Mouse (Mus musculus): ENCODE results near the gene Gm11639. TPM values are rescaled to one million over a fixed set of nuclear protein-coding genes. Genes with fewer than 3 reads are reported as not detected.

The Gm11639 gene
- polyA plus RNA-seq, 1 experiment from 2014 or later: not detected

DNA sequence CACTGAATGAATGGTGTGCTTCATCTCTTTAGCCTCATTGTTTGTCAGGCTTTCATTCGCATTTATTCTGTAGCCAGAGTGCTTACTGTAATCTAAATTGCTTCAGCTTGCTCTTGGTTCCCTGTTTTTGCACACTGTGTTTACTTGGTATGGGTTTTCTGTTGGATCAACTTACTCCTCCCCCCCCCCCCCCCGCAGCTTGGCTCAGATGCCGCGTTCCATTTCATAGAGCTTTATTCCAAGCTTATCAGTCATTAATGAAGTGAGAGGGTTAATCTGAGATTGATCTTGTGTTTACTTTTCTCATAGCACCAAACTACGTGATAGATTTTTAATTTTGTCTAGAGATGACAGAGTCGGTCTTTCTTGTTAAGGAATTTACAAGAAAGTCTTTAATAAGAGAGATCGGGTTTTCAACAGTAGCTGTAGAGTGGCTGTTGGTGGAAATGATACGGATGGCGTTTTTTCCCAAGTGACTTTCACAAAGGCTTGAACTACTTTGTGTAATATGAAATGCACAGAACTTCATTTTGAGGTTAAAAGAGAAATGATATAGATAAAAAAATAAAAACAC, 59.6 kb downstream of the Gm11639 start:
- H3K36me3 ChIP-seq (ENCODE audit: poor library complexity, severe bottlenecking): no peaks in the 10 kb centered on the region
- no peak overlapping the region for H3K27ac ChIP-seq
- no peaks in the 10 kb centered on the region for H3K9me3 ChIP-seq (replicated peaks)
- no peak overlapping the region for H3K4me3 ChIP-seq
- H3K4me1 ChIP-seq: no peaks in the 10 kb centered on the region
- no peaks in the 10 kb centered on the region for H3K27me3 ChIP-seq
- H3K4me2 ChIP-seq: no peak overlapping the region
- no peak overlapping the region for H3K9ac ChIP-seq
- 90% methylated on average over 9 of the region's 9 CpGs for WGBS
- no peak for ATAC-seq

DNA sequence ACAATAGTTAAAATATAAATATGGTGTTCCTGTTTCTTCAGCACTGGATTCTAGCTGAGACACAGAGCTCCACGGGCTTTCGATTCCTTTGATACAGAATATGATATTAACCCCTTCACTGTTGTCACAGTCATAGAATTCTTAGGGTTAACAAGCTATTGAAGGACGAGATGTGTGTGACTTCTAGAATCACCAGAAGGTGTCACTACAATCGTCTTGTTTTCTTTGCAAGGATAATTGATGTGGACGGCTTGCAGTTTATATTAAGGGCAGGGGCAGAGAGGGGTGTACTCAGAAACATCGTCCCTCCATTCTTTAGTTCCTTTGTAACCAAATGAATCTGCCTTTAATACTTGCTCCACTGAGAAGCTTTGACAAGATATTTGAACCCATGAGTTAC, 80.3 kb downstream of the Gm11639 start:
- no peaks in the 10 kb centered on the region for H3K36me3 ChIP-seq (ENCODE audit: poor library complexity, severe bottlenecking)
- no peaks in the 10 kb centered on the region for H3K4me1 ChIP-seq
- WGBS: 40% methylated on average over 6 of the region's 6 CpGs
- H3K4me2 ChIP-seq: no peak overlapping the region
- H3K4me3 ChIP-seq: no peak overlapping the region
- H3K9ac ChIP-seq: no peak overlapping the region
- H3K27ac ChIP-seq: no peak overlapping the region
- ATAC-seq: no peak
- H3K9me3 ChIP-seq (replicated peaks): no peaks in the 10 kb centered on the region
- H3K27me3 ChIP-seq: no peaks in the 10 kb centered on the region

DNA sequence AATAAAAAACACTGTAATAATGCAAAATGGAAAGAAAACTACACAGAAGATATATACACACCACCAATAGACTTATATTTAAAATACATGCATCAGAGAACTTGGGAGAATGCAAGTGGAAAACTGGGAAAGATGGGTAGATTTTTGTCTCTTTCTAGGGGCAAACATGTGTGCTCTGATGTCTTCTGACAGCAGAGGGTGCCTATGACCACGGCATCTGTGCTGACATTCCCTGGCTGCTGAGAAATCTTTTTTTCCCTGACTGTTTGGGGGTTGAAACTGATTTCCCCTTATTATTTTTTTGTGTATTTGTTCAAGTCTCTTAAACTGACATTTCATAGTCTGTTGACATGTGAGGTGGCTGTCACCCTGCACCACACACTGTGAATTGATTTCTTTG, 81.6 kb downstream of the Gm11639 start:
- Histone ChIP-seq H3K36me3 (ENCODE audit: poor library complexity, severe bottlenecking) (no peaks in the 10 kb centered on the region), H3K9me3 (replicated peaks) (no peaks in the 10 kb centered on the region), H3K27me3 (no peaks in the 10 kb centered on the region), H3K27ac (no peak overlapping the region), H3K4me1 (no peaks in the 10 kb centered on the region), H3K9ac (no peak overlapping the region), H3K4me2 (no peak overlapping the region), H3K4me3 (no peak overlapping the region)
- 39% methylated on average over 1 of the region's 1 CpGs for WGBS
- ATAC-seq: no peak

DNA sequence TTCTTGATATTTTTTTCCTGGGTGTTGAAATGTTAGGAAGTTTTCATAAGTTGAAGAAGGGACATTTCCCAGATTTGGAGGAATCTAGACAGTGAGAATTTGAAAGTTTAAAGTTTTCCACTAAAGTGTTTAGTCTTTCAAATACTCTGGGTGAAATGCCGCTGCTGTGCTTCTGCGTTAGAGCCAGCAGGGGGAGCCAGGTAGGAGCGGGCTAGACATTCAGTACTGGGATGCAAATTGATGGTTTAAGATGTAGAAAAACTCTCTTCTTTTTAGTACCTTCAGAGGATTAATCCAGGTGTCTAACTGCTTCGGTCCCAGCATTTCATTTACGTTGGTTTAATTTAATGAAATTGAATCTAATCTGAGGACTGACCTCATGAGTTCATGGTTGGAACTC, 82.6 kb downstream of the Gm11639 start:
- WGBS: 8% methylated on average over 5 of the region's 5 CpGs
- Histone ChIP-seq H3K4me3 (no peak overlapping the region), H3K4me2 (no peak overlapping the region), H3K4me1 (no peaks in the 10 kb centered on the region), H3K9ac (no peak overlapping the region), H3K27ac (no peak overlapping the region), H3K9me3 (replicated peaks) (no peaks in the 10 kb centered on the region), H3K27me3 (no peaks in the 10 kb centered on the region), H3K36me3 (ENCODE audit: poor library complexity, severe bottlenecking) (no peaks in the 10 kb centered on the region)
- ATAC-seq: no peak

DNA sequence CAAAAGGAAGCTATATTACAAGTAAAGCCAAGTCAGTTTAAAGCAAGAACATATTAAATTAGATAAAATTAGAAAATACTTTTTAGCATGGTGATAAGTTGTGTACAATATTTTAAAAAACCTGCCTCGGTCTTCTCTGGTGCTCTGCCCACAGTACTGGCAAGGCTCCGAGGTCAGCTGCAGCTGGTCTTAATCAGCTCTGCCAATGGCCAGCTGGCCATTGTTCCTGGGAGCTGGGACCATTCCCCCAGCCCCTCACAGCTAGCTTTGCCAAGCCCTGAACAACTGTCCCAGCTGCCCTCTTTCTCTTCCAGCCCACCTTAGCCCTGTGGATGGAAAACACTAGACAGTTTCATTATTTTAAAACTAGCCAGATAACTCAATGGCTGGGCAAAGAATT, 93.3 kb downstream of the Gm11639 start:
- no peak overlapping the region for H3K4me3 ChIP-seq
- H3K27ac ChIP-seq: no peak overlapping the region
- H3K9me3 ChIP-seq (replicated peaks): no peaks in the 10 kb centered on the region
- no peaks in the 10 kb centered on the region for H3K27me3 ChIP-seq
- no peaks in the 10 kb centered on the region for H3K36me3 ChIP-seq (ENCODE audit: poor library complexity, severe bottlenecking)
- H3K4me2 ChIP-seq: no peak overlapping the region
- H3K4me1 ChIP-seq: no peaks in the 10 kb centered on the region
- 72% methylated on average over 2 of the region's 2 CpGs for WGBS
- ATAC-seq: no peak
- H3K9ac ChIP-seq: no peak overlapping the region

DNA sequence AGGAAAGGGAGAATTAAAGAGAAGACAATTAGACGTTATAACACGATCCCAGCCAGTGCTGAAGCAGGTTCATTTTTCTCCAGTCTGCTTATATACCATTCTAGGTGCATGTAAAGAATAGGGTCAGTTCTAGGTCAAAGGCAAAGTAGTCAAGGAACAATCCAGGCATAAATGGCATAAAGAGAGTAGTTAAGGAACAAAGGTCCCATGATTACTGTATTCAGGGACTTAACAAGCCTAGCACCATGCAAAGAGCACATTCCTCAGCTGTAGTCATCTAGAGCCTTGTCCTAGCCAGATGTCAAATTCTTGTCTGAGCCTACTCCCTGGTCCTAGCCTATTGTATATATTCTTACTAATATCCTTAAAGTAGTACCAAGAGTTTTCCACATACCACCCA, 259.2 kb downstream of the Gm11639 start:
- Histone ChIP-seq H3K27me3 (no peaks in the 10 kb centered on the region), H3K9me3 (replicated peaks) (no peaks in the 10 kb centered on the region), H3K4me1 (no peaks in the 10 kb centered on the region), H3K4me3 (no peak overlapping the region), H3K9ac (no peak overlapping the region), H3K36me3 (ENCODE audit: poor library complexity, severe bottlenecking) (no peaks in the 10 kb centered on the region), H3K4me2 (no peak overlapping the region), H3K27ac (no peak overlapping the region)
- 77% methylated on average over 2 of the region's 2 CpGs for WGBS
- ATAC-seq: no peak

DNA sequence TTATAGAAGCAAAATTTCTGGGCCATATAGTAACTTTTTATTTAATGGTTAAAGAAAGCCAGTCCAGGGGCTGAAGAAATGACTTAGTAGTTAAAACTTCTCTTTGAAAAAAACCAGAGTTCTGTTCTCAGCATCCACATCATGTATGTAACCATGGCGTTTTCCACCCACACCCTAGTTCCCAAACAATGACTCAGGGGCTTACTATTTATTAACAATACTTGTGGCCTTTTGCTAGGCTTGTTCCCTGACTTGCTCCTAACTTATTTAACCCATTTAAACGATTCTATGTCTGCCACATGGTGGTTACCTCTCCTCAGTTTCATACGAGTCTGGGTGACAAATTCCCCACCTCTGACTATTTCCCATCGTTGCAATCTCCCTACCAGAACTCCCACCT, 266.8 kb downstream of the Gm11639 start:
- whole genome bisulfite sequencing: 76% methylated on average over 4 of the region's 4 CpGs
- Histone ChIP-seq H3K4me1 (no peaks in the 10 kb centered on the region), H3K27ac (no peak overlapping the region), H3K27me3 (no peaks in the 10 kb centered on the region), H3K9me3 (replicated peaks) (no peaks in the 10 kb centered on the region), H3K4me3 (no peak overlapping the region), H3K4me2 (no peak overlapping the region), H3K36me3 (ENCODE audit: poor library complexity, severe bottlenecking) (no peaks in the 10 kb centered on the region), H3K9ac (no peak overlapping the region)
- ATAC-seq: no peak

DNA sequence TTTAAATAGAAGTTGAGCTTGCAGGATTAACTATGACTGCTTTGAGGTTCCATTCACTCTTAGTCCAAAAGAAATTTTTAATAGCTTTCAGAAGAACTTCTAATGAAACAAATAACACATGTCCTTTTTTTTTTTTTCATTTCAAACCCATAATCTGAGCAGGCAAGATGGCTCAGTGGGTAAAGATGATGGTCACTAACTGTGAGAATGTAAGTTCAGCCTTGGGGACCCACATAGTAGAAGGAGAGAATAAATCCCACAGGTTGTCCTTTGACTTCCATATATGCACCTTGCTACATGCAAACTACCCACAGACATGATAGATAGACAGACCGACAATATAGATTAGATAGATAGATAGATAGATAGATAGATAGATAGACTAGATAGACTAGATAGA, 282.4 kb downstream of the Gm11639 start:
- Histone ChIP-seq H3K9me3 (replicated peaks) (no peaks in the 10 kb centered on the region), H3K27me3 (no peaks in the 10 kb centered on the region), H3K4me1 (peaks cover 6% of the 10 kb centered on the region; the same call in 1 of the 2 replicates), H3K4me3 (no peak overlapping the region), H3K27ac (no peak overlapping the region), H3K4me2 (no peak overlapping the region), H3K9ac (no peak overlapping the region), H3K36me3 (ENCODE audit: poor library complexity, severe bottlenecking) (no peaks in the 10 kb centered on the region)
- WGBS: 92% methylated on average over 1 of the region's 1 CpGs
- no peak for ATAC-seq

DNA sequence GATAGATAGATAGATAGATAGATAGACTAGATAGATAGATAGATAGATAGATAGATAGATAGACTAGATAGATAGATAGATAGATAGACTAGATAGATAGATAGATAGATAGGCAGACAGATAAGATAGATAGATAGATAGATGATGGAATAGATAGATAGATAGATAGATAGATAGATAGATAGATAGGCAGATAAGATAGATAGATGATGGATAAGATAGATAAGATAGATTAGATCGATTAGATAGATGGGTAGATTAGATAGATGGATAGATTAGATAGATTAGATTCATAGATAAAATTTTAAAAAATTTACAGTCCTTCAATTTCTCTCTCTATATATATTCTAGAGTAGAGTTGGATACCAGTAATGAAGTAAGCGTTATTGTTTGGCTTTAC, 282.9 kb downstream of the Gm11639 start:
- H3K9me3 ChIP-seq (replicated peaks): no peaks in the 10 kb centered on the region
- ATAC-seq: no peak
- no peak overlapping the region for H3K4me3 ChIP-seq
- H3K4me2 ChIP-seq: no peak overlapping the region
- 89% methylated on average over 2 of the region's 2 CpGs for WGBS
- no peaks in the 10 kb centered on the region for H3K36me3 ChIP-seq (ENCODE audit: poor library complexity, severe bottlenecking)
- no peaks in the 10 kb centered on the region for H3K27me3 ChIP-seq
- no peak overlapping the region for H3K27ac ChIP-seq
- H3K9ac ChIP-seq: no peak overlapping the region
- H3K4me1 ChIP-seq: peaks cover 6% of the 10 kb centered on the region; the same call in 1 of the 2 replicates

DNA sequence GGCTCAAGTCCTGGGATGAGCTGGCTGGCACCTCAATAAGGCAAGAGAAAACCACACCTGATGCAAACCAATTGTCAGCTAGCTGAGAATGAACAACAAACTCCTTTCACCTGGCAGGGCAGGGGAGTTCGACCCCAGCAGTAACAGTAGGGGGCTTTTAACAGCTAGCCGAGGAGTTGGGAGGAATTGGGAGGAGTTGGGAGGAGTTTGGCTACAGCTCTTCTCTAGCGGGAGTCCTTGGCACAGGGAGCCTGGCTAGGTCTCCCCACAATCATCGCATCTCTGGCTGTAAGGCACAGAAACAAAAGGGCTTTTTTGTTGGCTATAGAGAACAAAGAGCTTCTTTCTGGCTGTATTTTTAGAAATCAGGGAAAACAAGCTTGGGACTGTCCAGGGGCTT, 285.8 kb downstream of the Gm11639 start:
- H3K27me3 ChIP-seq: no peaks in the 10 kb centered on the region
- H3K4me2 ChIP-seq: no peak overlapping the region
- H3K9me3 ChIP-seq (replicated peaks): no peaks in the 10 kb centered on the region
- no peak overlapping the region for H3K27ac ChIP-seq
- no peak for ATAC-seq
- H3K9ac ChIP-seq: no peak overlapping the region
- no peak overlapping the region for H3K4me3 ChIP-seq
- 1% methylated on average over 4 of the region's 4 CpGs for WGBS
- H3K4me1 ChIP-seq: peaks cover 6% of the 10 kb centered on the region; the same call in 1 of the 2 replicates
- H3K36me3 ChIP-seq (ENCODE audit: poor library complexity, severe bottlenecking): no peaks in the 10 kb centered on the region

DNA sequence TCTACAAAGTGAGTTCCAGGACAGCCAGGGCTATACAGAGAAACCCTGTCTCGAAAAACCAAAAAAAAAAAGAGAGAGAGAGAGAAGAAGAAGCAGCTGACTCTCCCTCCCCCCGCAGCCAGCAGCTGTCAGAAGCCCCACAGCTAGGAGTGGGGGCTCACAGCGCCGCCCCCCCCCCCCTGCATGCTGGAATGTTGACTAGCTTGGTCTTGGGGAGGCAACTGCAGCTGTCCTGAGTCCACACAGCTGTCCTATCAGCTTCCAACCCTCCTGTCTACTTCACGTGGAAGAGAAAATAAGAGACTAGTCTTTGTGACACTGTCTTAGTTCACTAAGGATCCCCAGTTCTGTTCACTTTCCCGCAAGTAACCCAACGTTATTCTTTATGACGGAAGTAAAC, 287.0 kb downstream of the Gm11639 start:
- ATAC-seq: no peak
- no peaks in the 10 kb centered on the region for H3K9me3 ChIP-seq (replicated peaks)
- H3K9ac ChIP-seq: no peak overlapping the region
- peaks cover 6% of the 10 kb centered on the region; the same call in 1 of the 2 replicates for H3K4me1 ChIP-seq
- no peaks in the 10 kb centered on the region for H3K36me3 ChIP-seq (ENCODE audit: poor library complexity, severe bottlenecking)
- no peaks in the 10 kb centered on the region for H3K27me3 ChIP-seq
- H3K4me3 ChIP-seq: no peak overlapping the region
- WGBS: 88% methylated on average over 5 of the region's 8 CpGs
- no peak overlapping the region for H3K27ac ChIP-seq
- H3K4me2 ChIP-seq: no peak overlapping the region

DNA sequence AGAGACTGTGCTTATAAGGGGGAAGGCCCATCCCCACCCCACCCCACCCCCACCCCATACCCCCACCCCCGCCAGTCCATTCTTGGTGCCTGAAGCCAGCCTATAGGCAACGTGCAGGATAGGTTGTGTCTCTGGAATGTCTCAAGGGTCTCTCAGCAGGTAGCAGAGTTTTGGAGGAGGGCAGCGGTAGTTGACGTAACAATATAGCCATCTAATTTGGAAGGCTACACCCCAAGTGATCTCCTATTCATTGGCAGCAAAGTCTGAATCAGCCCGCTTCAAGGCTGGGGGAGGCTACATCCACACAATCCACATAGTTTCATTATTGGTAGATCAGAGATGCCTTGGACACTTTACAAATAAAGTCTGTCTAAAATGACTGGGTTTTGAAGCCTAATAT, 292.5 kb downstream of the Gm11639 start:
- H3K27ac ChIP-seq: no peak overlapping the region
- no peaks in the 10 kb centered on the region for H3K36me3 ChIP-seq (ENCODE audit: poor library complexity, severe bottlenecking)
- H3K4me3 ChIP-seq: no peak overlapping the region
- no peak overlapping the region for H3K9ac ChIP-seq
- no peak for ATAC-seq
- no peaks in the 10 kb centered on the region for H3K27me3 ChIP-seq
- no peaks in the 10 kb centered on the region for H3K9me3 ChIP-seq (replicated peaks)
- WGBS: 63% methylated on average over 5 of the region's 5 CpGs
- H3K4me1 ChIP-seq: no peaks in the 10 kb centered on the region
- H3K4me2 ChIP-seq: no peak overlapping the region

DNA sequence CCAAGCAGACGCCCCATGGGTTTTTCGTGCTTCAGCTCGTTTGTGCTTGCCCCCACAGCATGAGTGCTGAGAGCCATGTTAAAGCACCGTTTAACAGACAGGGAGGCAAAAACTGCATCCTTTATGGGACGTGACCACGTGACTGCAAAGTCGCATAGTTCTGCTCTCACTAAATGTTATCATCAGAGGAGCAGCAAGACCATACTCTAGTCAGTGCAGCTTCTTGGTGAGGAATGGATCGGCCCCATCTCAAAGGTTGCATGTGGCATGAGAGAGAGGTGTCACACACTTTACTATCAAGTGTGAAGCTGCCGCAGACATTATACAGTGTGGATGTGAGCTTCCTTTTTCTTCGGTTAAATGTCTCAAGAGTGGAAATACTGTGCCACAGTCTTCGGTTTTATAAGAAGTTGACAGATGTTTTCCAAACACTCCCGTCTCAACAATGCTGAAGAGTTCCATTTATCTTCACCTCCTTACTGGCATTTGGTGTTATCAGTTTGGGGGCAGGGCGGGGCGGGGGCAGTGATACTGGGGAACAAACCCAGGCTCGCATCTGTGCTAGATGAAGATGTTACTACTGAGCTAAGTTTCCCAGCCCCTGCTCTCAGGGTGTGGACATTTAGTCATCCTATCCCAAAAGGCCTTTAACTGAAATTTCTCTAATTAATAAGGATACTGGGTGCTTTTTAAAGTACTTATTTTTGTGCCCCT, 296.0 kb downstream of the Gm11639 start:
- Histone ChIP-seq H3K27ac (no peak overlapping the region), H3K9me3 (replicated peaks) (no peaks in the 10 kb centered on the region), H3K4me3 (no peak overlapping the region), H3K4me2 (no peak overlapping the region), H3K9ac (no peak overlapping the region), H3K27me3 (no peaks in the 10 kb centered on the region), H3K4me1 (no peaks in the 10 kb centered on the region), H3K36me3 (ENCODE audit: poor library complexity, severe bottlenecking) (no peaks in the 10 kb centered on the region)
- WGBS: 80% methylated on average over 15 of the region's 15 CpGs
- no peak for ATAC-seq

Data from forebrain, embryonic 13.5 days (tissue).